Mouse (Mus musculus) spleen, adult 12 weeks (tissue): ENCODE data around the gene Ube2o.

Experiments
- DNase-seq: peaks from one replicate; pipeline ENCODE4 v3.0.0; 2022; ENCODE audit warnings: low spot score

Gene Ube2o

DNA sequence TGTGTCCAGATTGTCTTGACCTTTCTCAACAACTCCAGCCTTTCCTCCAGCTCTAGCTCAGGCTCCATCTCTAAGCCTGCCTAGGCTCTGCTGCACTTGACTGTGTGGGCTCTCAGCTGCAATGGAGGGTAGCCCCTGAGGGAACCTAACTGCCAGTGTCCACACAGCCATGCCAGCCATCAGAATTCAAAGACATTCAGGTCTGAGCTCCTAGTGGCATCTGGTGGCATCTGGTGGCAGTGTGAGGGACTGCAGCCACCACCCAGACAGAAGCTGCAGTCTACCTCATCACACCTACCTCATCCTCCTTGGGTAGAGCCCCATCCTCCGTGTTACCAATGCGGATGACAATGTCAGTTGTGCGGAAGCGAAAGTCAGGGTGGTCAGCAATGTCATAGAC, 38.1 kb downstream of the Ube2o start:
- no peak for DNase-seq

DNA sequence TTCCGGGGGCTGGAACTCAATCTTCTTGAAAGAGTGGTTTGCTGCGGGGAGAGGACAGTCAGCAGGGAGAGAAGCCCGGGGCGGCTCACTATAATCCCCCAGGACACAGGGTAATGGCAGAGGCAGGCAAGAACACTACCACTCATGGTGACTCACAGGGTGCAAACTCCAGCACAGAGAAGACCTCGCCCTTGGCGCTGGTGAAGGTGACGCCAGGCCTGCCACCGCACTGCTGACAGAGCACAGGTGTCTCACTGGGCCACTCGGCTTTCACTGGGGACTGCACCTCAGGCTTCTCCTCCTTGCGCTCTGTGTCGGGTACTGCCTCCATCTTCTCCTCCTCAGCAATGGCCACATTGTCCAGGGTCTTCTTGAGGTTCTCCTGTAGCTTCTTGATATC, 40.1 kb downstream of the Ube2o start:
- DNase-seq = no peak

DNA sequence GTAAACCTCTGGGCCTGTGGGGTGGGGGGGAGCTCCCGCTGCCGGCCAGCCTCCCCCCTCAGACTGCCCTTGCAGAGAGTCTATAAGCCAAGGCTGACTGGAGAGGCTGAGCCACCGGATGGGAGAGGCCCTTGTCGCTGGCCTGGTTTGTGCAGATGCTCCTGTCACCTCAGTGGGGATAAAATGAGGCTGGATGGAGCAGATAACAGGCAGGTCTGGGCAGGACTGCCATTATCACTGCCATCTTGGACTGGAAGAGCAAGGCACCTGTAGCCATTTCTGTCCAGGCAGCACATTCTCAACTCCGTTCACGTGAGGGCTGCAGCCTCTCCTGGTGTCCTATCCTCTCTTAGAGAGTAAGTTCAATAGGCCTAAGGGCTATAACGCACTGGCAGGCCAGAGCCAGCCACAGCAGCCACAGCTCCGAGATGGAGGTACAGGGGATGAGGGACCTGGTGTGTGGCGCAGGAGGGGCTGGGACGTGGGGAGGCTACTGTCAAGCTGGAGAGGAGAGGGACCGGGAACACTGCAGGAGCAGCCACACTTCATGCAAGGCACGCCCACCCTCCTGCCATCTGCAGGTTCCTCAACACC, 43.0 kb downstream of the Ube2o start:
- DNase-seq = no peak

DNA sequence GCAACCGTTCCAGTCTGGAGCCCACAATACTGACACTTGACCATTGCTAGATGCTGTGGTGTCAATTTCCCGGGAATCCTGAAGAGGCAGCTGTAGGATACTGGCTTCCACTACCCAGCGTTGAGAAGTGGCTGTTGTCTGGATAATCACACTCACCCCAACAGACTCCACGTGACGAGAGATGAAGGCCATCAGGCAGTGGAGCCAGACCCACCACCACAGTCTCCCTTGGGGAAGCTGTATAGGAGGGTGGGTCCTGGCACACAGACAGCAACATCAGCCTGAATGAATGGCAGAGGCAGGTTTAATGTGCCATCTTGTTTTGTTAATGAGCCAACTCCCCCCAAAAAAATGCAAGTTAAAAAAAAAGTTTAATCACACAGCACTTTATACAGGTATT, 43.9 kb downstream of the Ube2o start:
- DNase-seq = no peak

DNA sequence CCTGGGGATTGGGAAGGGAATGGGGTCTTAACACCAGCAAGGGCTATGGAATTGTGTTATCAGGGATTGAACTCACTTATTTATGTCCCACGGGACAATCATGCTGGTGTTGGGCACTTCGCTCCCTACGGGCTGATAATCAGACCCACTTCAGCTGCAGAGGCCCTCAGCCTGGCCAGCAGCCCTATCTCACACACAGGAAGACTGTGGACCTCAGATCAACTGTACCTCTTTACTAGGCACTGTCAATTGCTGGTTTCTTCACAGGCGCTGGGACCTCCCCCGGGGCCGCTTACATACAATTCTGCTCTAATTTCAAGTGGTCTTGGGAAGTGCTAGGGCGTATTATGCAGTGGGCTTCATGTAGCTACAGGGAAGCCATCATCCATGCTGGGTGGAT, 44.6 kb downstream of the Ube2o start:
- no peak for DNase-seq

DNA sequence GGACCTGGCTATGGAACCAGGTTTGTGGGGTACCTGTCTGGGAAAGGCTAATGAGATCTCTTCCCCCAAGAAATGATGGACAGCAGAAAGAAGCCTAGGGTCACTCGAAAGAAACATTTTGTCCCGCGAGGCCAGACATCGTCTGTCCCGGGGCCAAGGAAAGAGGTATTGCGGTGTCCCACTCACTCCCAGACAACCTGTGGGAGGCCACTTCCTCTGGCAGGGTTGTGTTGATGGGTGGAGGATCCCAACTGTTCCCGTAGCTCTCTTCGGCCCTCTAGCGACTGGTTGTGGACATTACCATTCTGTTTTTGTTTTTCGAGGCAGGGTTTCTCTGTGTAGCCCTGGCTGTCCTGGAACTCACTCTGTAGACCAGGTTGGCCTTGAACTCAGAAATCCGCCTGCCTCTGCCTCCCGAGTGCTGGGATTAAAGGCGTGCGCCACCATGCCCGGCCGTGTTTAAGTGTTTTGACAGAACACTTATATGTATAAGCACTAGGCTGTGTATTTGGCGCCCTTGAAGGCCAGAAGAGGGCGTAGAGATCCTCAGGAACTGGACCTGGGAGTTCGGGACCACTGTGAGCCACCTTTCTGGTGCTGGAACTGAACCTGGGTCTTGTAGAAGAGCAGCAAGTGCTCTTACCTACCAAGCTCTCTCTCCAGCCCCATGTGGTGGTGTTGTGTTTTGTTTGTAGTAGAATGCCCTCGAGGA, 46.9 kb downstream of the Ube2o start:
- DNase-seq = peak; percentile 80

DNA sequence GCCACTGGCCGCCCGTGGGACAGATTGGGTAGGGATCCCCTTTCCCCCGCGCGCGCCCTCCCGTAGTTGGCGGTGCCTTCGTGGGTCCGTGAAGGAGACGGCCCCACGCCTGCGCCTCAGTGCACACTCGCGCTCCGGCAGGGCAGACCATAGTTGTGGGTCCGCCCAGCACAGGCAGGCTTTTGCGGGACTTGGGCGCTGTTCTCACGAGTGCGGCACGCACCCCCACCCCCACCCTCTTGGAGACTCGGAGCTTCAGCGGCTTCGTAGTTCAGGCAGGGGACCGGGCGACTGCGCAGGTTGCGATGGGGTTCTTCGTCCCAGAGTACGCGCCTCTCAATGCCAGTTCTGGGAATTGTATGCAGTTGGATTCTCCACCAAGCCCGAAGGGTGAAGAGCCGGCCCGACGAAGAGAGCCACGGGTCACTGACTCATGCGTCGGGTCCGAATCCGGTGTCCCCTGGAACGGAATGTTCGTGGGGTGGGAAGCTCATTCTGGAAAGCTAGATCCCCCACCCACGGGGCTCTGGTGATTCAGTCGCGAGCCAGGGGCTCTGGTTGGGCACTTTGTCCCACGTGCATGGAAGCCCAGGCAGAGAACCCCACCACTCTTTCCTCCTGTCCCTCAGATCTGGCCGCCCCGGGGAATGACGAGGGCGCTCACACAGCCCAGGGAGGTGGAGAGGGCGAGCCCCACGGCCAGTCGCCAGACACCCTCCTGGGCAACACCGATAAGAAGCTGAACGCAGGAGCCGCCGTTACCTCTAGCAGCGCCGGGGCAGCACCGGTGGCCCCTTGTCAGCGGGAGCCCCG, 47.7 kb downstream of the Ube2o start:
- no peak for DNase-seq

DNA sequence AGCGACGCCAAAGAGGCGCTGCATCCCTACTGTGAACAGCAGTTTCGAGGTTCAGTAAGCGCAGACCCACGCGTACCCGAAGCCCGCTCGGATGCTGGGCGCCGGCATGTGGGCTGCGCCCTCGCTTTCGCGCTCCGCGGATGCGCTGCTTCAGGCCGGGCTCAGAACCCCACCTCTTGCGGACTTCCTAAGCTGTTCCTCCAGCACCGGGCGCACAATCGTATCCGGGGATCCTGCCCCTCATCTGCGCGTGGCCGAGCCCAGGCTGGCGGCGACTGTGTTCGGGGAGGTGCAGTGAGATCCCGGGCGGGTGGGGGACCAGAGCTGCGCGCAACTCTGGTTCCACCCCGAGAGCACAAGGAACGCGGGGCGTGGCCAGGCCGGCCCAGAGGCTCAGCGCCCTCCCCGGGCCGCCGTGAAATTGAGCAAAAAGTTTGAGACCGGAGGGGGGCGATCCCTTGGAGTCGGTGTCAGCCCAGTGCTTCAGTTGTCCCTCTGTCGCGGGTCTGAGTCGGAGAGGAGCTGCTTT, 48.4 kb downstream of the Ube2o start:
- peak; percentile 75 for DNase-seq

DNA sequence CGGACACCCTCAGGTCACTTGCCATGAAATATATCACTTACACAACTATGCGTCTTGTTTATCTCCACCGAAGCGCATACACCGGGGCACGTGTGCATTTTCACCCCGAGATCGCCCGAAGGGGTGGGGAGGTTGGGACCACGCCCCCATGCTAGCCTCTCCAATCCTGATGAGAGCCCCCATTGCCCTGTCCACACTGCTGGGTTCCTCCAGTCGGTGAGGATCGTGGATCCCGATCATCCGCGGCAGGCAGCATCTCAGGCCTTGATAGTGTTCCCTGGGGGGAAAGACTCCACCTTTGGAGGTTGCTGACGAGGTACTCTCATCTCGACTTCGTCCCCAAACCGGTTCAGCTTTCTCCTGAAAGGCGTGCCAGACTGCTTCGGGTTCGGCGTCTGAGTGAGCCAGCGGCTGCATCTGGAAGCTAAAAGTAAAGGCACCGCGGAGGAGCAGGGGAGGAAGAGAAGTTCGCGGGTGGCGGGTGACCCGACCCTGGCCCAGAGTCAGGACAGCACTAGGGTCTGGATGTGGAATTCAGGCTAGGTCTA, 48.9 kb downstream of the Ube2o start:
- peak; percentile 62 for DNase-seq

DNA sequence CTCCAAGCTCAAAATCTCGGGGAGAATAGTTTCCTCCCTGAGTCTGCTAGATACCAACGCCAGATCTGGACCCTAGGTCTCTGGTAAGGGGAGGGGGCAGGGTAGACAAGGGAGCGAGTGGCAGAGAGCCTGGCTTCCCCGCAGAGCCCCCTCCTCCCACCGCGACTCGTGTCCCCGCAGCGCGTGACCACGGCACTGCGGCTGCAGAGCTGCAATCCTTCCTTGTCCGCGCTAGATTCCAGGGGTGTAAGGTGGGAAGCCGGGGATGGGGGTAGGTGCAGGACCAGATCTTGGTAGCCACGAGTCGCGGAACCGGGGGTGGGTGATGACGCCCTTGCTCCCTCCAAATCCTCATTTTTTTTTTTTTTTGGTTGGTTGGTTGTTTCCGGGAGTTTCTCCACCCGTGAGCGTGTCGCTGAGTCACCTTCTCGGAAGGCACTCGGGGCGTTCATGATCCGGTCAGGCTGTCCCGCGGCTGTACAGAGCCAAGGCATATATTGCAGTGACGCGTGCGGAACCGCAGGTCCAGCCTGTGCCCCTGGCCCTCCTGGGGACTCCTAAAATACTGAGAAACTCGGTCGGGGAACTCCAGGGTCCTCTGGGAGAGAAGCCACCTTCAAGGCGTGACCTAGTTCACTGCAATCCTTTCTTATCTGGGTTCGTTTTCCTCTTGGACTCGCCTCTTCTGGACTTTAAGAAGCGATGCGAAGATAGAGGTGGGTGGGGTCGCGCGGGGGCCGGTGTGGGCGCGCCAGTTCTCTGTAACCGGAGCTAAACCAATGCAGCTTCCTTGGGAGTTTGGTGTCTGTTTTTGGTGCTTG, 49.7 kb downstream of the Ube2o start:
- no peak for DNase-seq

DNA sequence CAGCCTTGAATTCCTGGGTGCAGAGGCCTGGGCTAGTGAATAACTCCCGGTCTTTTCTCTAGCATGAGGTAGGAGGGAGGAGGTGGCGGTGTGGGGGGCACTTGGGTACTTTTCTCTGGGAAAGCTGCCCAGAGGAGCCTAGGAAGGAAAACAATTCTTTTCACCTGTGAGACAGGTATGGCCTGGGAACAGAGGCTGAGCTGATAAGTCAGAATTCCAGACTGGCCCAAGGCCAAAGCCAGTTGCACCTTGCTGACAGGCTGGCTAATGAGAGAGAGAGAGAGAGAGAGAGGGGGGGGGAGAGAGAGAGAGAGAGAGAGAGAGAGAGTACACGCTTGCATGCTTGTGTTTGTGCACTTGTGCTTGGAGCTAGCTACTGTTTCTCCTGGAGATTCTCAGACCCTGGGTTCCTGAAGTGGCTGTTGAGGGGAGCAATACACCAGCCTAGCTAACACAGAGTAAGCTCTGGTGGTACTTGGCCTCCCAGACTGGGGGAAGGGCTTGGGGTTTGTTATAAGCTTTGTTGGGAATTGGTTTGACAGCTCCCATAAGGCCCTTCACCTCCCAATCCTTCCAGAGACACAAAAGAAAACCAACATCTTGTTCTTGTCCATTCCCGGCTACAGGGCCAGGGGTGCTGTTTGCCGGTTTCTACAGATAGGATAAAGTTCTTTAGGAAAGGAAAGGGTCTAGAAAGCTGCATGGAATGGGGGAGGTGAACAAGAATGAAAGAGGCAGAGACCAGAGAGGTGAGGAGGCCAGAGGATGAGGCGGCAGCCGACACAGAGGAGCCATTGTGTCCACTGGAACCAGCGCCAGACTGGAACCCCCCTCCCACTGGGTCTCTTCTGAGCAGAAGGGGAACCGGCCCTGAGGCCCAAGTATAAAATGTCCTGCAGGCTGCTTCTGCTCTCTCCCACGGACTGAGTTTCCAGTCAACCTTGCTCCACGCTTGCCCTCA, 50.8 kb downstream of the Ube2o start, which contains the start of gene Sphk1:
Gene Sphk1 (plus strand): TSS at position 739 of the 961 bp plus-strand sequence.
- DNase-seq = no peak

DNA sequence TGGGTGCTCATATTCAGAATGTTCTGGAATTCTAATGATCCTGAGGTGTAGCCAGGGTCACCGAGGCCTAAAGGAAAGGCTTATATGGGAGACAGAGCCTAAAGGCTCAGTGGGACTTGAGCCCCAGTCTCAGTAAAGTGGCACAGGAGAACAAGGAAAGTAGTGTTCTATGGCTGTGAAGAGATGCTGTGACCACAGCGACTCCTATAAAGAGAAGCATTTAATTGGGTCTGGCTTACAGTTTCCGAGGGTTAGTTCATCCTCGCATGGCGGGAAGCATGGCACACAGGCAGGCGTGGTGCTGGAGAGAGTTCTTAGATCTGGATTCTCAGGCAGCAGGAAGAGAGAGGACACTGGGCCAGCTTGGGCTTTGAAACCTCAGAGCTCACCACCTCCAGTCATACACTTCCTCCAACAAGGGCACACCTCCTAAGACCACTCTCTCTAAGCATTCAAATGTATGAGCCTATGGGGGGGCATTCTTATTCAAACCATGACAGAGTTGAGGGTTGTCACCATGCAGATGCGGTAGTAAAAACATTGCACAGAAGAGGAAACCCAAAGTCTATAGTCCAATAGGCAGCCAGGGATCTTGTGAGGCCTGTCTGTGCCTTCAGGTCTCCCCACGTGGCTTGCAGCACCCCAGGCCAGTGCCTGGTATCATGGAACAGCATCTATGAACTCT, 52.5 kb downstream of the Ube2o start:
- no peak for DNase-seq

DNA sequence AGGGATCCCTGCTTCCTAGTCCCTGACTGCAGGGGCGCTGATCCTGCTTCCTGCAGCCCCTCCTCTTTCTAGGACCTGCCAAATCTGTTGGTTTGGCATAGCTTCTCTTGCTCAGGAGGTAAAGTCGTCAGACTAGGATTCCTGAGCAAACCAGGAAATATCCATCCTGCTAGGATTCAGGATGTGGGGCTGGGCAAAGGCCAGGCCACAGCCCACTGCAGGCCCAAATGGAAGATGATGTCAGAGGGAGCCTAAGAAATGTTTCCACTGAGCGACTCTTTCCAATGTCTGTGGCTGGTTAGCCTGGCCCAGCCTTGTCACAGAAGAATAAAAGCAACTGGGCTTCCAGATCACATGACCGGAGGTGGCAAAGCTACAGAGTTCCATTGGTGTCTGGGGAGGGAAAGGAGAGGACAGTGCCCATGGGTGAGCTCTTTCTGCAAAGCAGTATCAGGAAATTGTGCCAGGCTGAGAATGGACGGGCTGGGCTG, 57.5 kb downstream of the Ube2o start:
- DNase-seq = no peak

DNA sequence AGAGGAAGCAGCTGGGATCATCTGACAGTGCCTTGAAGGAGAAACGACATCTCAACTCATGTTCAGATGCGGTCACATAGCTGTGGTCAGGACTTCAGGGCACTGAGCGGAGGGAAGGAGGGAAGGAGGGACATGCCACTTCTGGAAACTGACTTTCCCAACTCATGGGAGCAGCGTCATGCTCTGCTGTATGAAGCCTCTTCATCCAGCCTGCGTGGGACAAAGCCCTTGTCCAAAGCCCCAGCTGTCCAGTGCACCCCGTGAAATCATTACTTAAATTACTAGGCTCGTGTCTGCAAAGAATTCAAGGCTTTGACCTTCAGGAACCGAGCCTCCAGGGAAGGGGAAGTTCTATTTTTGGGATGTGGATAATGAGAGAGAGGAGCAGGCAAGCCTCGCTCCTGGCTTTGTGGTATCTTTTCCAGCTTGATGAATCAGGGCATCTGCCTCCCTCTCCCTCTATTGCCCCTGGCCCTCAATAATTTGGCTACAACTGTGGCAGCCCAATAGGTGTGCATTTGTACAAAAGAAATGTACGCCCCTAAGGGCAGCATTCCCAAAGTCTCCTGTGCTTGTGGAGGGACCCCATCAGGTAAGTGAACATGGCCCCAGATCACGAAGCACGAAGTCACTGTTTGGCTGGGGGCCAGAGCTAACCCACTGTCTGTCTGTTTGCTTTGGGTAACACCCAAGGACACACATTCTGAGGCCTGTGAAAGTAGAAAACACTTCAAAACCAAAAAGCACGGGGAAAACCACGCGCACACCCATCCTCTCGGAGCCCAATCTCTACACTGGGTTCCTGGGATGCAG, 58.2 kb downstream of the Ube2o start:
- no peak for DNase-seq

DNA sequence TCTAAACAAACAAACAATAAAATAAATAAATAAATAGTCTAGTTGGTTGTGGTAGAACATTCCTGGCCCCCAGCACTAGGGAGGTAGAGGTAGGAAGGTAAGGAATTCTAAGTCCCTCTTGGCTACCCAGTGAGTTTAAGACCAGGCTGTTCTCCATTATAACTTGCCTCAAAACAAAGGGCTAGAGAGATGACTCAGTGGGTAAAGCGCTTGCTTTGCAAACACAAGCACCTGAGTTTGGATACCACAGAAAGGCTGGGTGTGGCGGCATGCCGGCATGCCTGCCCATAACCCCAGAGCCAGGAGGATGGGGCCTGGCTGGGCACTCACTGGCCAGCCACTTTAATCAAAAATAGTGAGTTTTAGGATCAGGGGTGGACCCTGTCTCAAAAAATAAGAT, 59.2 kb downstream of the Ube2o start:
- no peak for DNase-seq

DNA sequence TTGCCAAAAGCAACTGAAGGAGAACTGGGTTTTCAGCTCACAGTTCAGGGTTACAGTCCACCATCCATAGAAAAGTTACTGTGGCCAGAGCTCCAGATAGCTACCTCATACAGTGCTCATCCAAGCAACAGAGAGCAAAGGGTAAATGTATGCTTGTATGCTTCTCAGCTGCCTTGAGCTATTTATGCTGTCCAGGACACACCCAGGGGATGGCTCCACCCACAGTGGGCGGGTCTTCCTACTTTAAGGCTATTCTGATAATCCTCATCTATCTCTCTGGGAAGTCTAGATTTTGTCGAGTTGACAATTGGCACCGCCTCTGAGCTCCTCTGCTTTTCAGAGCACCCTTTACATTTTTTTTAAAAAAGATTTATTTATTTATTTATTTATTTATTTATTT, 60.1 kb downstream of the Ube2o start:
- no peak for DNase-seq

DNA sequence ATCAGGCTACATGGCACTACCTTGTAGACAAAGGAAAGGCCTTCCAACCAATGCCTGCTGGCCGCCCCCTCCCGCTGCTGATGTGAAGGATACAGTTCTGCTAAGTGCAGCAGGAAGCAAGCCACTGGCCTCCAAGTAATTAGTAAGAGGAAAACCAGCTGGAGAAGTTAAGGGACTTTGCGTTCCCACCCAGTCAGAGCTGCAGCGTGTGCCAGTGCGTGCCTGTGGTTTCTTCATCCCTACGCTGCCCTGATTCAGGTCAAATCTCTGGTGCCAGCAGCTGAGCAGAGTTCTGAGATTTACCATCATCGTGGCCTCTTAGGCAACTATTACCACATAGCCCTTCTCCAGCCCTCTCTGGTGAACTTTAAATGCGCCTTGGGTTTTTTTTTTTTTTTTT, 62.8 kb downstream of the Ube2o start:
- DNase-seq = no peak

DNA sequence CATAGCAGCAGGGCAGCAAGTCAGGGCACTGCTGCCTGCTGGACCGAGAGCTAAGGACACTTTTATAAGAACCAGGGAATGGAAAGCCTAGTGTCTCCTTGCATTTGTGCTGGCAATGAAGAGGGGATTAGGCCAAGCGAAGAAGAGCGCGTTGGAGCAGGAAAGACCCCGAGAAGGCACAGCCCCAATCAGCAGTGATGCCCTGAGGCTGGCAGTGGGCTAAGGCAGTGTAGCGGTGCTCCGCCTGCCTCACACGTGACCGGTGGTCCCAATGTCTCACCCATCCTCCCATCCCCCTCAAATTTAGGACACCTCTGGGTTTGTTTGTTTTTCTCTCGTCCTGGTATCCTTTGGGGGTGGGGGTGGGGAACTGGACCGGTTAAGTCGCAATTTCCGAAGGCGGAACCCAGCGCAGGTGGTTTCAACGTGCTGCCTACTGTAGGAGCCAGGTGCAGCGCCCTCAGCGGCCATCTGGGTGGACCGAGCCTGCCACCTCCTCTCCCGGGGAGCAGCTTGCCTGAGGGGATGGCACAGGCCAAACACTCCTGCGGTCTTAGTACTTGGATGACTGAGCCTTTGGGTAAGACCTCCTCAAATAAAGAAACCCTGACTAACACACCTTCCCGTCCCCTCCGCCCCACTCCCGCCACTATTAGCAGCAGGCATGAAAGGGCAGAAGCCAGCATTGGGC, 65.8 kb downstream of the Ube2o start:
- DNase-seq = no peak
